Mouse (Mus musculus) hindbrain, embryonic 10.5 days (tissue): ENCODE results near the gene Snd1. TPM values are rescaled to one million over a fixed set of nuclear protein-coding genes. Genes with fewer than 3 reads are reported as not detected.

Source experiments
- DNase-seq: peaks from one replicate; pipeline ENCODE4 v3.0.0-alpha.2; 2017; ENCODE audit warnings: low spot score
- H3K27ac ChIP-seq: fragments of 300-500 bp; sonication (generic); 2 replicates; pipeline ENCODE4 v1.5.1; 2016; ENCODE audit warnings: mild to moderate bottlenecking, moderate library complexity
- H3K27me3 ChIP-seq: fragments of 300-500 bp; sonication (generic); 2 replicates; pipeline ENCODE4 v1.6.1; 2016; ENCODE audit warnings: mild to moderate bottlenecking; ENCODE audit not compliant: poor library complexity, insufficient read depth, severe bottlenecking
- H3K36me3 ChIP-seq: fragments of 300-500 bp; sonication (generic); 2 replicates; pipeline ENCODE4 v1.6.1; 2016; ENCODE audit warnings: mild to moderate bottlenecking, moderate library complexity
- H3K4me1 ChIP-seq: fragments of 300-500 bp; sonication (generic); replicated peaks from 2 replicates; pipeline ENCODE4 v1.6.1; 2016; ENCODE audit warnings: mild to moderate bottlenecking
- H3K4me3 ChIP-seq: fragments of 300-500 bp; sonication (generic); 2 replicates; pipeline ENCODE4 v1.5.1; 2016; ENCODE audit warnings: mild to moderate bottlenecking, moderate library complexity
- H3K9me3 ChIP-seq: fragments of 300-500 bp; sonication (generic); 2 replicates; pipeline ENCODE4 v1.6.1; 2016; ENCODE audit warnings: mild to moderate bottlenecking, moderate library complexity
- WGBS: fragments of 180-500 bp; shearing (Covaris S2); methylation state at CpG from one replicate; pipeline ENCODE4 v1.1.7; 2016; 5-methylcytosine and 5-hydroxymethylcytosine counted together
- polyA plus RNA-seq: library from polyadenylated mRNA; unstranded; fragments of >200 nt; fragmentation: Nextera tagmentation; extraction: Ambion mirVana; gene quantifications from 2 replicates; pipeline ENCODE4 v1.2.1, GENCODE M21; 2016

Snd1 gene
- polyA plus RNA-seq, 1 experiment from 2014 or later, result 117 TPM

- 0 out of 2 replicates have a peak, but pooled peaks cover 2% of the 10 kb centered on the region for H3K9me3 ChIP-seq
- no peaks in the 10 kb centered on the region for H3K36me3 ChIP-seq
- no peak overlapping the region for H3K27ac ChIP-seq
- no peak overlapping the region for H3K4me3 ChIP-seq
- H3K4me1 ChIP-seq, result peaks cover 24% of the 10 kb centered on the region
- DNase-seq, result no peak
- H3K27me3 ChIP-seq, result peaks cover 60% of the 10 kb centered on the region
- 53% methylated on average over 5 of the region's 5 CpGs for WGBS
Measured at GRCm38 (mm10) chr6:28978031-28978430, 503.1 kb downstream of the Snd1 start.

- WGBS, result 90% methylated on average over 3 of the region's 3 CpGs
- DNase-seq, result no peak
- Histone ChIP-seq H3K27me3 (peaks cover 69% of the 10 kb centered on the region), H3K9me3 (0 out of 2 replicates have a peak, but pooled peaks cover 2% of the 10 kb centered on the region), H3K4me1 (peaks cover 24% of the 10 kb centered on the region), H3K4me3 (no peak overlapping the region), H3K36me3 (no peaks in the 10 kb centered on the region), H3K27ac (no peak overlapping the region)
Measured at GRCm38 (mm10) chr6:28978881-28979280, 503.9 kb downstream of the Snd1 start.

- no peak for DNase-seq
- Histone ChIP-seq H3K9me3 (0 out of 2 replicates have a peak, but pooled peaks cover 2% of the 10 kb centered on the region), H3K27ac (no peak overlapping the region), H3K4me1 (peaks cover 24% of the 10 kb centered on the region), H3K36me3 (no peaks in the 10 kb centered on the region), H3K4me3 (no peak overlapping the region), H3K27me3 (peaks cover 76% of the 10 kb centered on the region)
- WGBS, result 63% methylated on average over 8 of the region's 8 CpGs
Measured at GRCm38 (mm10) chr6:28979586-28979985, 504.6 kb downstream of the Snd1 start.

- Histone ChIP-seq H3K27me3 (peaks cover 77% of the 10 kb centered on the region), H3K9me3 (0 out of 2 replicates have a peak, but pooled peaks cover 2% of the 10 kb centered on the region), H3K4me1 (peaks cover 24% of the 10 kb centered on the region), H3K36me3 (no peaks in the 10 kb centered on the region), H3K27ac (peak overlapping the region; percentile 79), H3K4me3 (peak overlapping the region; percentile 67)
- DNase-seq, result peak; percentile 25
- WGBS, result 2% methylated on average over 14 of the region's 14 CpGs
Measured at GRCm38 (mm10) chr6:28980219-28980618, 505.3 kb downstream of the Snd1 start.

- Histone ChIP-seq H3K4me1 (peaks cover 24% of the 10 kb centered on the region), H3K27ac (peak overlapping the region; percentile 79), H3K36me3 (no peaks in the 10 kb centered on the region), H3K9me3 (0 out of 2 replicates have a peak, but pooled peaks cover 1% of the 10 kb centered on the region), H3K27me3 (peaks cover 77% of the 10 kb centered on the region), H3K4me3 (peak overlapping the region; percentile 67)
- peak; percentile 51 for DNase-seq
- under 1% methylated on average over 56 of the region's 56 CpGs for WGBS
Measured at GRCm38 (mm10) chr6:28980750-28981584, 506.0 kb downstream of the Snd1 start.

- Histone ChIP-seq H3K36me3 (no peaks in the 10 kb centered on the region), H3K27me3 (peaks cover 82% of the 10 kb centered on the region), H3K4me3 (peak overlapping the region; percentile 67), H3K9me3 (no peaks in the 10 kb centered on the region), H3K4me1 (peaks cover 24% of the 10 kb centered on the region), H3K27ac (peak overlapping the region; percentile 79)
- 6% methylated on average over 18 of the region's 18 CpGs for WGBS
- DNase-seq, result no peak
Measured at GRCm38 (mm10) chr6:28981585-28981948, 506.6 kb downstream of the Snd1 start.

GRCm38 (mm10) chr6:28981966-28982701 is 507.2 kb downstream of the Snd1 start:
- WGBS, result 12% methylated on average over 18 of the region's 18 CpGs
- Histone ChIP-seq H3K4me3 (peak overlapping the region; percentile 67; the same call in 1 of the 2 replicates), H3K27me3 (peaks cover 81% of the 10 kb centered on the region), H3K9me3 (no peaks in the 10 kb centered on the region), H3K27ac (no peak overlapping the region), H3K36me3 (no peaks in the 10 kb centered on the region), H3K4me1 (peaks cover 24% of the 10 kb centered on the region)
- peak; percentile 69 for DNase-seq

- peaks cover 74% of the 10 kb centered on the region for H3K27me3 ChIP-seq
- no peak overlapping the region for H3K27ac ChIP-seq
- H3K9me3 ChIP-seq, result no peaks in the 10 kb centered on the region
- H3K4me3 ChIP-seq, result no peak overlapping the region
- DNase-seq, result no peak
- peaks cover 24% of the 10 kb centered on the region for H3K4me1 ChIP-seq
- WGBS, result 89% methylated on average over 1 of the region's 1 CpGs
- H3K36me3 ChIP-seq, result no peaks in the 10 kb centered on the region
Measured at GRCm38 (mm10) chr6:28982817-28983216, 507.9 kb downstream of the Snd1 start.

Other genes with a start within 250 kb of the Snd1 start
- gene Zfp800, start 77.1 kb upstream of the Snd1 start, polyA plus RNA-seq, result 17.5 and 20.7 TPM in 2 replicates
- gene Arf5, start 51.6 kb upstream of the Snd1 start, polyA plus RNA-seq, result 302 and 343 TPM in 2 replicates
- not detected in 2 replicates for gene Fscn3, start 47.4 kb upstream of the Snd1 start, polyA plus RNA-seq
- 11.9 and 13.0 TPM in 2 replicates for gene Gcc1, start 46.7 kb upstream of the Snd1 start, polyA plus RNA-seq
- gene Pax4, start 25.8 kb upstream of the Snd1 start, polyA plus RNA-seq, result not detected in 2 replicates